Mouse (Mus musculus) kidney, adult 2 months (tissue): ENCODE measurements at regions not wholly inside any gene's neighbourhood (a gene's known extent, or its start where the extent isn't known, plus 50 kb on each side); places are given as distances from the start of the nearest gene placed in this dataset.

Experiments used
- DNase-seq: peaks from one replicate; pipeline ENCODE4 v3.0.0; 2021
- H3K27ac ChIP-seq: fragments of 200-500 bp; 2 replicates; pipeline ENCODE4 v1.5.1; 2012; ENCODE audit warnings: low read depth, low read length, control low read depth, inconsistent platforms; ENCODE audit not compliant: insufficient read depth
- H3K27me3 ChIP-seq: fragments of 200-500 bp; replicated peaks from 2 replicates; pipeline ENCODE4 v1.6.1; 2012; ENCODE audit warnings: mild to moderate bottlenecking, moderate library complexity, low read length, inconsistent platforms; ENCODE audit not compliant: control insufficient read depth, insufficient read depth
- H3K36me3 ChIP-seq: fragments of 200-500 bp; 2 replicates; pipeline ENCODE4 v1.6.1; 2012; ENCODE audit warnings: mild to moderate bottlenecking, moderate library complexity, low read length, inconsistent platforms; ENCODE audit not compliant: control insufficient read depth, insufficient read depth
- H3K4me1 ChIP-seq: fragments of 200-500 bp; 2 replicates; pipeline ENCODE4 v1.6.1; 2011; ENCODE audit warnings: low read length; ENCODE audit not compliant: control insufficient read depth, insufficient read depth
- H3K4me3 ChIP-seq: fragments of 200-500 bp; 2 replicates; pipeline ENCODE4 v1.5.1; 2011; ENCODE audit warnings: mild to moderate bottlenecking, low read depth, low read length, control low read depth; ENCODE audit not compliant: insufficient read depth
- CTCF ChIP-seq: fragments of 200-500 bp; conservative IDR thresholded peaks from 2 replicates; pipeline ENCODE4 v1.5.1; 2011; ENCODE audit warnings: low read depth, mild to moderate bottlenecking, control low read depth, low read length, moderate library complexity, mixed read lengths; ENCODE audit not compliant: insufficient read depth, insufficient read length
- POLR2A ChIP-seq: fragments of 200-500 bp; IDR thresholded peaks from one replicate; pipeline ENCODE4 v1.6.1; 2011; ENCODE audit warnings: low read depth, low read length, control low read depth
- WGBS: fragments of 180-500 bp; shearing (Covaris S2); methylation state at CpG from one replicate; pipeline ENCODE4 v1.1.7; 2018; 5-methylcytosine and 5-hydroxymethylcytosine counted together

DNA sequence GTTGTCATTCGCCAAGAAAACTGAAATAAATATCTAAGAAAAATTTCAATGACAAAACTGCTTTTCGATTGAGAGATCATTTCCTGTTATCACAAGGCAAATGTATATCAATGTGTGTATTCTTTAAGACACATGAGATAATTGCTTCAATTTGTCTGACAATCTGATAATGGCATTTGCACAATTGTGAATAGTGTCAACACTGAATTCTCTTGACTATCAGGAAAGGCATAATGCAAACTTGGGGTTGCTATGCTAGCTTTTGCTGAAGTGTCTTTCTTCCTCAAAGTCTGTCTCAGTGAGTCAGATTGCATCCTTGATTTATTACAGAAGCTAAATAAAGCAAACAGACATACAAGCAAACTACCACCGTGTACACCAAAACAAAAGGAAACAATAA is 1278.8 kb upstream of the Cdh8 start:
- DNase-seq: no peak
- no peaks in the 10 kb centered on the region for H3K27me3 ChIP-seq
- 78% methylated on average over 3 of the region's 3 CpGs for WGBS
- no peaks in the 10 kb centered on the region for H3K4me1 ChIP-seq
- H3K27ac ChIP-seq: no peak overlapping the region
- no peaks in the 10 kb centered on the region for H3K36me3 ChIP-seq
- no peak overlapping the region for H3K4me3 ChIP-seq
- no peak for TF ChIP-seq POLR2A
- TF ChIP-seq CTCF: no peak

DNA sequence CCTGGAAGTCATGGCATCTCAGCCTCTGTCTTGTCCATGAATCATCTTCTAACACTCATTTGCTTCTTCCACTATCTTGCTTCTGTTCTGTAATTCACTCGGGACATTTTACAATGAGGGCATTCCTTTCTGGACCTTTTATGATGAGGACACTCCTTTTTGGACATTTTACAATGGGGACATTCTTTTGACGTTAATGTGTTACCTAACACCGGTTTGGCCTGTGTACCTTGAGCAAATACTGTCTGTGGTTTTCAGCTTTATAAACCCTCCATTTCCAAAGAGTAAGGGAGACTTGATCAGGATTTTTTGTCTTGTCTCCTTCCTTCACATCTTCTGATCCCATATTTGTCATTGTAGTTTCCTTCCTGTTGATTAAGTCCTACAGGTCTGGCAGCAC is 1262.3 kb upstream of the Cdh8 start:
- TF ChIP-seq POLR2A (no peak), CTCF (no peak)
- no peak for DNase-seq
- H3K36me3 ChIP-seq: no peaks in the 10 kb centered on the region
- H3K4me3 ChIP-seq: no peak overlapping the region
- 49% methylated on average over 3 of the region's 3 CpGs for WGBS
- H3K27me3 ChIP-seq: no peaks in the 10 kb centered on the region
- H3K27ac ChIP-seq: no peak overlapping the region
- no peaks in the 10 kb centered on the region for H3K4me1 ChIP-seq
